Mouse (Mus musculus): ENCODE measurements around the gene Rph3al.

Gene Rph3al

DNA sequence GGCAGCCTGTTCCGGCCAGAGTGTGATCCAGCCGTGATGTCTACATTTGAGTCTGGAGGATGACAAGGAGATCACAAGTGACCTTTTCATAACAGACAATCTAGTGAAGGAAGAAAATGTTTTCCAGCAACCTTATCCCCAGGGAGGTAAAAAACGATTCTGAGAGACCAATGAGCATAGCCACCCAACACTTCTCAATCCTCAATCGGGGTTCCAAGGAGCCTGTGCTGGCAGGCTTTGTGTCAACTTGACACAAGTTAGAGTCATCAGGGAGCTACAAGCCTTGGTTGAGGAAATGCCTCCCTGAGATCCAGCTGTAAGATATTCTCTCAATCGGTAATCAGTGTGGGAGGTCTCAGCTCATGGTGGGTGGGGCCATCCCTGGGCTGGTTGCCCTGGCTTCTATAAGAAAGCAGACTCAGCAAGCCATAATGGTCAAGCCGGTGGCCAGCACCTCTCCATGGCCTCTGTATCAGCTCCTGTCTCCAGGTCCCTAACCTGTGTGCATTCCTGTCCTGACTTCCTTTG is at the start of gene Rph3al:
Gene Rph3al (minus strand): TSS at position 51 of the 528 bp plus-strand sequence.
- no peak for DNase-seq (ENCODE audit: low read depth, low spot score)

DNA sequence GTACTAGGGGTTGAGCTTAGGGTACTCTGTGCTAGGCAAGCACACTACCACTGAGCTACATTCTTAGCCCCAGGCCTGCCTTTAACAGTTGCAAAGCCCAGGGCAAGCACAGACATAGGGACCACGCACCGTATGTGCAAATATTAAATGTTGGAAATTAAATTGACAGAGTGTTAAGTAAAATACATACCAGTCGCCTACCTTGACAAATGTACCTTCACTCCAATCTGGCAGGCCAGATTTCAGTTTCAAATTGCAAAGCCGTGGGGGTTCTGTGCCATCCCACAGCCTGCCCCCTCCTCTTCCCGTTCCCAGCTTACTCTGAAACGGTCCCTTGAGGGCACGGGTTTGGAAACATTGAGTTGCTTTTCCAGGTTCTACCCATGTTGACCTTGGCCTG is 47.7 kb upstream of the Rph3al start:
- DNase-seq (ENCODE audit: low read depth, low spot score): no peak

DNA sequence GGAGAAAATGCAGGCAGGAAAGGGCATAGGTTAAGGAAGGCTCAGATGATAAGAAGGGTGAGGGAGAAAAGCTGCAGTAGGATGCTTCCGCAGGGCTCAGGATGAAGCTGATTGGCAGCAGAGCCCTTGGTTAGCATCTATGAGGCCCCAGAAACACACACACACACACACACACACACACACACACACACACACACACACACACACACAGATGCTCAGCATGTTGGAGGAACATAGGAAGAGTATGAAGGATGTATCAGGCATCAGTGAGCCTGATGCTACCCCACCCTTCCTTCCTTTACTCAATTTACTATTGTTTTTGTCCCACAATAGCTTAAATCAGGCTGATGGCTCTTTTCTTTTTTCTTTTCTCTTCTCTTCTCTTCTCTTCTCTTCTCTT is 46.4 kb upstream of the Rph3al start:
- no peak for DNase-seq (ENCODE audit: low read depth, low spot score)

DNA sequence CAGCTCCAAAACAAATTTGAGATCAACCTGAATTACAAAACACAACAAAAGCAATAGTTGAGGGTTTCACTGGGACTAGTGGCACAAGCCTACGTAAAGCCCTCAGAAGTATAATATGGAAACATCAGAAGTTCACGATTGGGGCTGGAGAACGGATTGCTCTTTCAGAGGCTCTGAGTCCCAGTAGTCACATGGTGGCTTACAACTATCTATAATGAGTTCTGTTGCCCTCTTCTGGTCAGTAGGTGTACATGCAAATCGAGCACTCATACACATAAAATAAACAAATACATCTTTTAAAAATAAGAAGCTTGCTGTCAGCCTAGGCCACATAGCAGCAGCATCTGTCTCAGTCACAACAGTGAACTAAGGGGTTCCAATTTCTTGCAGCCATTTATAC is 45.0 kb upstream of the Rph3al start:
- DNase-seq (ENCODE audit: low read depth, low spot score): no peak

DNA sequence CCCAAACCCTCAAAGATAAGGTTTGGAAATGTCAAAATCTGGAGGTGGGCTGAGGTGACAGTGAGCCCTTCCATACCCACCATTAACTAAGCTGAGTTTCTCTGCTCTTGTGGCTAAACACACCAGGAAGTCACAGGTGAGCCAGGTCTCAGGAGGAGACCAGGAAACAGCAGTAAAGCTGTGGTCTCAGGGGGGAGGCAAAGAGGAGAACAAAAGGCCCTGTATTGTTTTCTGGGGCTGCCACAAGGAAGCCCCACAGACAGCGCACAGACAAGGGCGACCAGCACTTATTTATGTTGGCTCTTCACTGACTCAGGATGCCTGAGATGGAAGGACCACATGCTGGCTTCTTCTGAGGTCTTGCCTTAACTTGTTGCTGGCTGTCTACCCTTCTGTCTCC is 42.2 kb upstream of the Rph3al start:
- no peak for DNase-seq (ENCODE audit: low read depth, low spot score)

DNA sequence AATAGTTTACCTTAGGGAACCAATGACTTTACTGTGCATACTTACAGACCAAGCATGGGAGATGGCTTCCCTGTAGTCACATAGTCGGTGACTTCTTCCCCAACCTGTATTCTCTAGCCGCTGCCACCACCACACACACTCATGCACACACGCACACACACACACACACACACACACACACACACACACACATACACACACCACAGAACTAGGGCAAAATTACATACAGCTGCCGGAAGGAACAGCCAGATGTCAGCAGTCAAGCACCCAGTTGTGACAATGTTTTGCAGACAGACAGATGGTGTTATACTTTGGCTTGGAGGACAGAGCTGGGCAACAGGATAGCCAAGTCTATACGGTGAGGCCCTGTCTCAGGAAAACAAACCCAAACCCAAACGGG is 39.8 kb upstream of the Rph3al start:
- no peak for DNase-seq (ENCODE audit: low read depth, low spot score)

DNA sequence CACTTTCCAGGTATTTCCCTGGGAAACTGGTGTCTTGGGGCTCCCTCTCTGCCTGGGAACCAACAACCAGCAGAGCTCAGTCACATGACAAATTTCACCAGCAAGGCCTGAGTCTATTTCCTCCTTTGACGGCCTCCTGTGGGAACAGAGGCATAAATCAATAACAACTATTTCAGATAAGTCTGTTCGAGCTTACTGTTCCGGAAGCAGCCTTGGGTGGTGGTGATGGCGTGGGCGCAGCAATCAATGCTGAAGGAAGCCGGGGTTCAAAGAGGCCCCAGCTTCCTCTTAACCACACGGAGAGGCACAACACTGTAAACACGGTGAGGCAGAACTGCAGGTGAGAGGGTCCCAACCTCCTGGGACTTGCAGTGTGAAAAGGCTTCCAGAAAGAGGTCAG is 38.5 kb upstream of the Rph3al start:
- DNase-seq (ENCODE audit: low read depth, low spot score): no peak

DNA sequence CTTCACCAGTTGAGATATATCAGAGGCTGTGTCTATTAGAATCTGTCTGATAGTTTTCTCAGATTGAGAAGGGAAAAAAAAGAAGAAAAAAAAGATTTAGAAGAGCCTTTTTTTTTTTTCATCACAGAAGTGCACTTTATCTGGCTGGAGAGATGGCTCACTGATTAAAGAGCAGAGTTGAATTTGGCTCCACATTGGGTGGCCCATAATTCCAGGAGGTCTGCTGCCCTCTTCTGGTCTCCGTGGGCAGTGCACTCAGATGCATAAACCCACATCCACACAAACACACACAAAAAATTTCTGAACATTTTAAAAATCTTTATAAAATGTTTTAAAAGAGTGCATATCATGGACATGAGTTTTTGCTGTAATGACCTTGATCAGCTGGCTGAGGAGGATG is 35.8 kb upstream of the Rph3al start:
- DNase-seq (ENCODE audit: low read depth, low spot score): no peak

DNA sequence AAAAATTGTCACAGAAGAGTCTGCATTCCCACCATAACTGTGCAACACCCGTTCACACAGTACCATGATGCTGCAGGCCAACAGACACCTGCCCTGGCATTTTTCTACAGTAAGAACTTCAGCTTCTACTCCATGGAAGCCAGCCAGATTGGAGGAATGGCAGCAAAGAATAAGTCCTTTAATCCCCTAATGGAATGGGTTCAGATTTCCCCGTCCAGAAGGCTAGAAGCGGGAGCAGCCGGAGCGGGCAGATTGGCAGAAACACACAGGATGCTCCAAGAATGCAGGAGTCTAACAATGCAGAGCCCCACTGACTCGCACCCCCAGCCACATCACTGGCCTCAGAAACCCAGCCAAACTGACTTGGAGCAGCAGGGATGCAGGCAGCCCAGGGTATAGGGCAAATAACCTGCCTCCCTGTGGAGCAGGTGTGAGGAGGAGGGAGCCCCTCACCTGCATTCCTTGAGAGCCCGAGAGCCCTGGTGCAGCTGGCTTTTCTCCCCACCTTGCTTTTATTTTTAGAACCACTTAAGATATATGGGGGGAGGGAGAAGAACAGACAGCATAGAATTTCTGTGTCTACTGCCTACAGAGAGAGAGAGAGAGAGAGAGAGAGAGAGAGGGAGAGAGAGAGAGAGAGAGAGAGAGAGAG is 34.8 kb upstream of the Rph3al start:
- no peak for DNase-seq (ENCODE audit: low read depth, low spot score)

DNA sequence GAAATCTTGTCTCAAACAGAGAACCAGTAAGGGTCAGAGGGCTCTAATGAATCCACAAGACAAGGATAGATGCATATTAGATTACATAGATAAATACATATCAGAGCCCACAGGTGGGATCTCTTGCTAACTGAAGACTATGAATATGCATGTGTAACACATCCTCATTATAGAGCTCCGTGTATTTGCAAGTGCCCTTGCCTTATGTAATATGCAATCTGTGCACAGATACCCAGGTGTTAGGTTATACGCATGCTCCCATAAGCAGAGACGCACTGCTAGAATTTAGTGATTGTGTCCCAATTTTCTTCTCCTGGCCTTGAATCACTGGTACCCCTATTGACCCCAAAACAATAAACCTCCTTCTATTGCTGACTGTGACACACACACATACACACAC is 34.0 kb upstream of the Rph3al start:
- DNase-seq (ENCODE audit: low read depth, low spot score): no peak

DNA sequence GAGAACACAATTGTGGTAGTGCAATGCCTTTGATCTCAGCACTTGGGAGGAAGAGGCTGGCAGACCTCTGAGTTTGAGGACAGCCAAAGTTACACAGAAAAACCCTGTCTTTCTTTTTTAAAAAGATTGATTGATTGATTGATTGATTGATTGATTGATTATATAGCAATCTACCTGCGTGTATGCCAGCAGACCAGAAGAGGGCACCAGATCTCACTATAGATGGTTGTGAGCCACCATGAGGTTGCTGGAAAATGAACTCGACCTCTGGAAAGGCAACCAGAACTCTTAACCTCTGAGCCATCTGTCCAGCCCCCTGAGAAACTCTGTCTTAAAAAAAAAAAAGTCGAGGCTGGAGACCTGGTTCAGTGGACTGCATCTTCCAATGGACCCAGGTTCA is 32.4 kb upstream of the Rph3al start:
- DNase-seq (ENCODE audit: low read depth, low spot score): no peak

DNA sequence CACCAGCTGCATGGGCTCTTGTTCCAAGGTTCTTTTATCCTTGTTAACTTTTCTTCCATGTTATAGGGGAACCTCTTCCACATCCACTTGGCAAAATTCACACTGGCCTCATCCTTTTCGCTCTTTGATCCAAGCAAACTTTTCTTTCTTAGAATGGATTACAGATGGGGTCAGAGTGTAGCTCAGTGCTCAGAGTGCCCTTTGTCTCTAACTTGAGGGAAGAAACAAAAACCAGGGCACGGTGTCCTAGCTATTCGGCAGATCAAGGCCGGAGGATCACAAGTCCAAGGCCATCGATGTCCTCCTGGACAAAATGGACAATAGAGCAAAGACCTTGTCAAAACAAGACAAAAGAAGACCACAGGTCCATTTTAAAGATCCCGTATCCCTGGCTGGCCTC is 30.5 kb upstream of the Rph3al start:
- DNase-seq (ENCODE audit: low read depth, low spot score): no peak

DNA sequence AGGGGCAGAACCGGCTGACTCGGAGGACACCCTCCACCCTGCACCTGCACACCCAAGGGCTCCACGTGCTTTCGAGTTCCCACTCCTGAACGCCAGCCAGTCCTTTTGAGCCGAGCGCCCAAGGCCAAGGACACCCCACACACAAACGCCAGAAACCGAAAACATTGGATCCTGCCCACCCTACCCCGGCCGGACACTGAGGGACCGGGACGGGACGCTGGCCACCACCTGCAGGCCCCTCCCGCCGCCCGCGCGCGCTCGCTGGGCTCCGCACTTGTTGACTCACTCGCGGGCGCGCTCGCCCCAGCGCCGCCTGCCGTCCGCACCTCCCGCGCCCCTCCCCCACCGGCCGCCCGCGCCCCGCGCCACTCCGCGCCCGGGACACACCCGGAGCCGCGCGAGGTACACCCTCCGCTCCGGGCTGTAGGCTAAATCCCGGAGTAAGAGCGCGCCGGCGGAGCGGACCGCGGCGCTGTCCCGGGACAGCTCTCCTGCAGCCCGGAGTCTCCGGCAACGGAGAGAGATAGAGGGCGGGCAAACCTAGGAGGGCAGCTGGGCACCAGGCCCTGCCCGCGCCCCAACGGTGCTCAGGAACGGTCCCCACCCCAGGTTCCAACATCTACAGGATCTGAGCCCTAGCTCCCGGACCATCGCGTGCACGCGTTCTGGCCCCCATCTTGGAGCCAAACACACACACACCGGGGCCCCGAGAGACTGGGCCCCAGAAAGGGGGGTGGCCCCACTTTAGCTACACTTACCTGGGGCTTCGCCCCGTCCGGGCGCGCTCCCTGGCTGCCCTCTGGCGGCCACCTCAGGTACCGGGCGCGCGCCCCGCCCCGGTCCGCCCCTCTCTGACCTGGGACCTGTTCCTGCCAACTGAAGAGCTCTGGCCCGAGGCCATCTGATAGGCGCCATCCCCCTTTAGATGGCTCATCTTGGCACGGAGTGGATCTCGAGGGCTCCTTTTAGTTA is 28.5 kb upstream of the Rph3al start:
- no peak for DNase-seq (ENCODE audit: low read depth, low spot score)

DNA sequence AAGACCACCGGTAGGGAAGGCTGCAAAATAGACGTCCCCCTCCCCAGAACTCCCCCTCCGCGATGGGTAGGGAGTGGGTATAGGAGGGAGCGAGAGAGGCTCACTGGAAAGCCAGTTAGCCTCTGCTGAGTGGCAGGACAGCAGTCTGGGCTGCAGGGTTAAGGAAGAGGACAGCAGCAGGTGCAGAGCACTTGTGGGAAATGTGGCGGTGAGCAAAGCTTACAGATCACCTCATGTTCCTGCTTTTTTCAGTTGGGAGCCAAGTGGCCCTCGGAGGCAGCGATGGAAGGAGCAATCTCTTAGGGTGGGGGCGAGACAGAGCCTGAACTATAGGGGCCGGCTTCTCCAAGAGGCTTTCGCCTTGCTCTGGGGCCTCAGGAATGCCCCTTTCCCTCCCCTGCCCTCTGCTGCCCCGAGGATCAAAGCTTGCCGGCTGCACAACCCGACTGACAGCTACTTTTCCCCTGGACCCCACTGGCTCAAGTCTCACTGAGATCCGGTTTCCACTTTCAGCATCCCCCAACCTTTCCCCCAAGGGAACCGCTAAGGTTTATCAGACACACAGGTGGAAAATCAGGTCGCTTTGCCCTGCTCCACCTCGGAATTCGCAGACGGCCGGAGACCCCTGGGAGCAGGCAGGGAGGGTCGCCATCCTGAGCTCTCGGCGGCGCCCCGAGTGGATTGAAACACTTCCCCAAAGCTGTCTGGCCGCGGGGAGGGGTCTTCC is 27.6 kb upstream of the Rph3al start:
- no peak for DNase-seq (ENCODE audit: low read depth, low spot score)

DNA sequence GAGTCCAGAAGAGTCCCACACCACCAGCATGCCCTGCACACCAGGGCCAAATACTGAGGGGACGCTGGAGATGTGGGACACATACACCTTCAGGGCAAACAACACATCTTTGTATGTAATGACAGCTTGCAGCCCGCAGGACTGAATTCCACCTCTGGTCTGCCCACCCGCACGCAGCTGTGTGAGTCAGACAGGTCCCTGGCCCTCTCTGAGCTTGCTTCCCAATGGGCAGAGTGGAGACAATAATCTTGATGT is 26.2 kb upstream of the Rph3al start:
- DNase-seq (ENCODE audit: low read depth, low spot score): no peak

DNA sequence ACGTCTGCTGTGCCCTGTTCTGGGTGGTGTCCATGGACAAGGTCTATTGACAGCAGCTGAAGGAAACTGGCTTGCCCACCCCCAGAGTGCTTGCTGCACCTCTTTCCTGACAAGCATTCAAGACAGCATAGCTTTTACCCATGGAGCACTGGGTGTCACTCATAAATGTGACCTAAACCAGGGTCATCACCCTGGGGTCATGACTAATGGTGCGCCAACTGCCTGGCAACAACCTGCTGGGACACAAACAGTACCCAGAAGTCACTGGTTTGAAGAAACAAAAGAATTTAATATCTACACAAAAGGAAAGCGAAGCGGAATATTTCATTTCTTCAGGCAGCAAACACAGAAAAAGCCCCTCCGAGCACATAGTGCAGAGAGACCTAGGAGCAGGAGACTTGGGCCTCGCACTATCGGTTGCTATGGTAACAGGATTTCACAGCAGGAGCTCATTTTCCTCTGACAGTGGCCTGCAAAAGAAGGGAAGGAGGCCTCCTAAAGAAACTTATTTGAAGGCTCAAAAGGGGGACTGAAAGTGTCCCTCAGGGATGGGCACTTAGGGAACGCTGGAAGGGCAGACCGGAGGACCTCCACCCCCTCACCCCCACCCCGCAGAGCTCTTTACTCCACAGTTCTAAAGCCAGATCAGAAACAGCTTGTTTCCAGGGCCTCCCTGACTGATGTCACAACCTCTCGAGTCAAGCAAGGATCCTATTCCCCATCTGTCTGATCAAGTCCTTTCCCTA is 25.7 kb upstream of the Rph3al start:
- DNase-seq (ENCODE audit: low read depth, low spot score): peak; percentile 74

DNA sequence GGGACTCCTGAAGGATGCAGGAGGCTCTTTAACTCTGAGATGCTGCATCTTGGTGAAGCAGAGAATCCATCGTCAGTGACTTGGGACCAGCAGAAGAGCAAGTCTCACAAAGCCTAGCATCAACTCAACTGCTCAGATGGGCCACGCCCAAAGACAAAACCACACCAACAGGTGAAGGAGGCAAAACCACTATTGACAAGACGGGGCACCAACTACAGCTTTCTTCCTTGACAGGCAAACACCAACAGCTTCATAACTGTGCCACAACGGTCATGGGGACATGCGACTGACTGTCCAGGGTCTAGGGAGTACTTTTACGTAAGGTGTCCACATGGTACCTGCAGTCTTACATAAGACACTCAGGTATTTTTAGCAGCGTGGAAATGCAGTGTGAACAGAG is 23.6 kb upstream of the Rph3al start:
- DNase-seq (ENCODE audit: low read depth, low spot score): no peak

DNA sequence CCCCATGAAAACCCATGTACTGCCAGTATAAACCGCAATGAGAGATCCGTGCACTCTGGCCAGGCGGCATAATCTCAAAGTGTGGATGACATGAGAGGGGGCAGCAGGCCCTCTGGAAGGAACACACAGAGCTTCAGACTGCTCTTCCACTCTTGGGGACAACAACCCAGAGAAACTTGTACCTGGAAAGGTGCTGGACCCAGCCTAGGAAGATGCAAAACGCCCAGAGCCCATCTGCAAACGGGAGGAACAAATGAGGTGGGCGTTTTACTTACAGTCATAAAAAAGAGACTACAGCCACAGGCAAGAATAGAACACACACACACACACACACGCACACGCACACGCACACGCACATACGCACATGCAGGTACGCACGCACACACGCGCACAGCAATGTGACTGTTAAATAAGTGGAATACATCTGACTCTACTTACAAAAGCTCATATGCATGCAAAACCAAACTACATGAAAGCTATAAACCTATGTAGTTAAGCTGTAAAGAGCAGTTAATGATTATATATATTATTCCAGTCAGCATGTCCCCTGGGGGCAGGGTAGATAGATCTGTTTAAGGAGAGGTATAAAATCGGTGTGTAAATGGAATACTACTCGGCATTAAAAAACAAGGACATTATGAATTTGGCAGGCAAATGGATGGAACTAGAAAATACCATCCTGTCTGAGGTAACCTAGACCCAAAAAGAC is 19.0 kb upstream of the Rph3al start:
- no peak for DNase-seq (ENCODE audit: low read depth, low spot score)

DNA sequence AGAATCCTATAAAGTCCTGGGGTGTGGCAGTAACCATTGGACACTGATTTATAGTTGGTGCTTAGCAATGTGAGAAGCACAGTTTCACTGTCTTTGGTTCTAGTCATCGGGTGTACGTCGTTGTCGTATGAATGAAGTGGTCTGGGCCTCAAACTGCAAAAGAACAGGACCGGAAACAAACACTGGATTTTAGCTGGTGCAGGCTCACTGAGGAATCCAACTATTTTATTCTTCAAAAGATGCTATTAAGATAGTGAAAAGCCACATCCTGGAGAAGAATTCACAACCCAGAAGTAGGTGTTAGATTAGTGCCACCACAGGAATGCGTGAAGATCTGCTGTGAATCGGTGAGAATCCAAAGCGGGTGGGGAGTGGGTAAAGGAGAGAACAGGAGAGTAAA is 18.4 kb upstream of the Rph3al start:
- no peak for DNase-seq (ENCODE audit: low read depth, low spot score)

DNA sequence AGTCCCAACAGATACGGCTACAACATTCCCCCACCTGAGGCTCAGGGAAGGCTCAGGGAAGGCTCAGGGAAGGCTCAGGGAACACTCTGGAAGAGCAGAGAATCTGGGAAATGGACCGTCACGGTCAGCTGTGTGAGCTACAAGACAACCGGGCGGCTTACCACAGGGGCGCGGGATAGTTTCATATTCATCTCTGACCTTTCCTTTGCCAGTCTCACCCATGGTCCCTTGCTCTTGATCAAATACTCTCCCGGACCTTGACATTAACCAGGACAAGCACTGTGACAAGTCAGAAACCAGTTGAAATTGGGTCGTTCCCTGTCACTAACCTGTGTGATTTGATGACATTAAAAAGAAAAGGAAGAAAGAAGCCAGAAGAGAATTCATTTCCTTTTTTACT is 16.7 kb upstream of the Rph3al start:
- DNase-seq (ENCODE audit: low read depth, low spot score): no peak

DNA sequence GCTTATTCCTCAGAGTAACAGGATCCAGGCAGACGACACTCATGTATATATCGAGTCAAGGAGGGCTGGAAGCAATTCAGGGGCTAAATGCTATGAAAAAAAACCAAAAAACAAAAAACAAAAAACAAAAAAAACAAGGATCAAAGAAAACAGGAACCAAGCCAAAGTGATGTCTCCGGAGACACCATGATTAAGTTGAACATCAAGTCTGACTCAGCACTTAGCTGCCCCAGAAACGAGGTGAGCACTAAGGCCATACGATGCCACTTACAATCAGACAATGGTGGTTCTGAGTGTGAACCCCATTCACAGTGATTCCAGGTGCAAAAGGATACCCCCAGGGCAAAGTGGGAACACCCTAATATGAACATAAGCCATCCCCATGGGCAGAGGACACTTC is 13.7 kb upstream of the Rph3al start:
- DNase-seq (ENCODE audit: low read depth, low spot score): no peak

All from brain, embryonic 18.5 days (tissue).